Mouse (Mus musculus): ENCODE measurements around the gene Vmn1r66.
"Not testable (repeated sequence)": the region's sequence is repeated elsewhere in the genome, so short reads cannot be mapped to it uniquely, and the experiment has no call there.

Vmn1r66 gene

GRCm38 (mm10) chr7:10277906-10278305 lies at the start of gene Vmn1r66:
Vmn1r66 (minus strand) TSS chr7:10278006.
- no peak for DNase-seq

DNA sequence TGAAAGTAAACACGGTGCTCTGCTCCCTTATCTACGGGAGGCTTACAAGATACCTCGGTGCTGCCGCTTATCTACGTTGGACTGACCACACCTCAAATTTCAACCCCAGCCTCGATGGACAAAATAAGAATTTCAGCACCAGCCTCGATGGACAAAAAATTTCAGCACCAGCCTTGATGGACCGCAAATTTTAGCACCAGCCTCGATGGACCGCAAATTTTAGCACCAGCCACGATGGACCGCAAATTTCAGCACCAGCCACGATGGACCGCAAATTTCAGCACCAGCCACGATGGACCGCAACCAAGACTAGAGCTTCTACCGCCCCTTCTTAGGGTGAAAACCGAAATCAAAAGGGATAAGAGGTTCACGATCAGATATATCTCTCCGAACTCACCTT lies 47.7 kb upstream of the Vmn1r66 start:
- DNase-seq: not testable (repeated sequence)

GRCm38 (mm10) chr7:10252075-10252474 lies 25.7 kb downstream of the Vmn1r66 start:
- no peak for DNase-seq

DNA sequence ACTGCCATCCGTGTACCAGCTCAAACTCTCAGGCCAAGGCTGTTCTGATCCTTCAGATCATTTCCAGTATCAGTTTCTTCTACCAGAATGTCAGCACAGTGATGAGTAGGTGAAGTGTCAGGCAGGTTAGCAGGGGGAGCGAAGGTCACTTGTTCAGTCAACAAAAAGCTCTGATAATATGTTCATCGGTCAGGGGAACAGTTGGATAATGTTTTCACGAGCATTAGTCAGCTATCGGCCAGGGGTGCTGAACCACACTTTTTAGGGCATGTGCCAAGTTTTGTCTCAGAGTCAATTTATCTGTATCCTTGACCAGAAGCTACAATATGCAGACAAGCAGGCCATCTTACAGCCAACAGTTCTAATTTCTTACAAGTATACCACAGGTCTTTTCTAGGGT lies 28.7 kb downstream of the Vmn1r66 start:
- DNase-seq: no peak
